Mouse (Mus musculus) left cerebral cortex, postnatal 4 days (tissue): ENCODE data around the gene Atr. TPM values are rescaled to one million over a fixed set of nuclear protein-coding genes. Genes with fewer than 3 reads are reported as not detected.
"Not testable (repeated sequence)": the region's sequence is repeated elsewhere in the genome, so short reads cannot be mapped to it uniquely, and the experiment has no call there.

Experiments
- DNase-seq: peaks from one replicate; pipeline ENCODE4 v3.0.0-alpha.2; 2022
- intact Hi-C: fragments of 180-260 bp; cut with DNase I; formaldehyde crosslinking; loops from one replicate; pipeline ENCODE4 v1.15.1; 2025
- total RNA-seq, 2 experiments: library from RNA; stranded (reverse); gene quantifications; 2 replicates each; pipeline ENCODE4 v1.2.3; 2021

The Atr gene
- total RNA-seq, 2 experiments from 2014 or later = 19.0 to 19.3 TPM

- DNase-seq = no peak
- intact Hi-C loops = no loop called here
Measured at GRCm38 (mm10) chr9:95897392-95897791, 40.0 kb downstream of the Atr start.

- DNase-seq = no peak
- intact Hi-C loops = no loop called here
Measured at GRCm38 (mm10) chr9:95932855-95933254, 75.5 kb downstream of the Atr start.

DNA sequence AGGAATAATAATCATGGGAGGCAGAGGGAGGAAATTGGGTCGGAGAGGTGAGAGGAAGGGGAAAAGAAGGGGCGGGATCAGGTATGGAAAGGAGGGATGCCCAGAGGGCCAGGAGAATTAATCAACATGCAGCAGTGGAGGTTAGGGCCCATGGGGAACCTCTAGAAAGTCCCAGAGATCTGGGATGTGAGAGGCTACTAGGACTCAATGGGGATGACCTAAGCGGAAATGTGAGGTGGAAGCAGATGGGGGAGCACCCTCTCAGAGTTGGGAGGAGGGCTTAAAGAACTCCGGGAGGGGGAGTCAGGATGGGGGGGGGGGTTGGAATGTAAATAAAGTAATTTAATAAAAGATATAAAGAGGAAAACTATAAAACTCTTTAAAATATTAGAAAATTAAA, 96.3 kb downstream of the Atr start:
- intact Hi-C loops = no loop called here
- no peak for DNase-seq

- intact Hi-C loops = no loop called here
- DNase-seq = peak; percentile 37
Measured at GRCm38 (mm10) chr9:95954226-95954584, 96.8 kb downstream of the Atr start.

DNA sequence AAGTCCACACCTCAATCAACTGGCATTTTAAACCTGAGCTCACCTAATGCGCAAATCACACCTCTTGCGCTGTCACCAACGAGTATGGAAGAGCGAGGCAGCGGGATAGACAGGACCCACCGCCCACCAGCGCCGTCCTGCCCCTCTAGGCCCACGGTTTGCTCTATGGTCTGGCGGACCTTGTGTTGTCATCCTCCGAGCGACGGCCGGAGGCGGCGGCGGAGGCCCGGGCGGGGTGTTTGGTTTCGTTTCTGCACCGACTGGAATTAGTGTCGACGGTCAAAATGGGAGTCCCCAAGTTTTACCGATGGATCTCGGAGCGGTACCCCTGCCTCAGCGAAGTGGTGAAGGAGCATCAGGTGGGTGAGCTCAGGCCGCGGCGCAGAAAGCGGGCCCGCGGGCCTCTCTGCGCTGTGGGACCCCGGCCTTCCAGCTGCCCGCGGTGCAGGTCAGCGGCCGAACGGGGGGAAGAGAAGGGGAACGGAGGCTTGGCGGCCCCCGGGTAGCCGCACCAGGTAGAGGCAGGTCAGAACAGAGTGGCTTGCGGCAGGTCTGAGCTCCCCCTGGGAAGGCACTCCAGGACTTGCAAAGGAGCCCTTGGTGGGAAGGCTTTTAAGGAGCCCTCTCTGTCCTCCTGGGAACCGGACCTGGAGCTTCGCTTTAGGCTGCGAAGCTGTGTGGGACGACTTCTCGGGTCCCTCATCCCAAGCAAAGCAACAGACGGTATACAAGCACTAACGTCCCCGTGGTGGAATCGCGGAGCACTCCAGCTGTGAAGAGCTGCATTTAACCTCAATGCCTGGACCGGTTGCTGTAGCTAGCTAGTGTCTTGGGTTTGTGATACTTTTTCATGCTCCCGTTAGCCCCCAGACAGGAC, 97.4 kb downstream of the Atr start, which contains the start of gene Xrn1:
Gene Xrn1, plus strand, starts transcription at position 176 of the 877 bp plus-strand sequence.
- intact Hi-C loops = no loop called here

DNA sequence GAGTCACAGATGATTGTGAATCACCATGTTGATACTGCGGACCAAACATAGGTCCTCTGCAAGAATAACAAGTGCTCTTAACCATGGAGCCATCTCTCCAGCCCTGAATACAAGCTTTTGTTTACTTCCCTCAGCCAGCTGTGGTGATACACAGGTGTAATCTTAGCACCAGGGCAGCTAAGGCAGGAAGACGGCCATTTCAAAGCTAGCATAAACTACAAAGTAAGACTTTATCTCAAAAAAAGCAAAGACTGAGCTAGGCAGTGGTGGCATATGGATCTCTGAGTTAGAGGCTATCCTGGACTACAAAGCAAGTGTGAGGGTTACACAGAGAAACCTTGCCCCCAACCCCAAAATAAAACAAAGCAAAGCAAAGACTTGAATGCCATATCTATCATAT, 100.2 kb downstream of the Atr start:
- intact Hi-C loops = no loop called here
- DNase-seq = no peak

More for the DNA sequence above, 97.4 kb downstream of the Atr start, which contains the start of gene Xrn1:
- DNase-seq = peak; percentile 93

- intact Hi-C loops = no loop called here
Measured at GRCm38 (mm10) chr9:95958041-95958730, 100.8 kb downstream of the Atr start.

GRCm38 (mm10) chr9:95958731-95959105, 101.3 kb downstream of the Atr start:
- intact Hi-C loops, DNase-seq: not testable (repeated sequence)

More at GRCm38 (mm10) chr9:95958041-95958730, 100.8 kb downstream of the Atr start:
- no peak for DNase-seq

DNA sequence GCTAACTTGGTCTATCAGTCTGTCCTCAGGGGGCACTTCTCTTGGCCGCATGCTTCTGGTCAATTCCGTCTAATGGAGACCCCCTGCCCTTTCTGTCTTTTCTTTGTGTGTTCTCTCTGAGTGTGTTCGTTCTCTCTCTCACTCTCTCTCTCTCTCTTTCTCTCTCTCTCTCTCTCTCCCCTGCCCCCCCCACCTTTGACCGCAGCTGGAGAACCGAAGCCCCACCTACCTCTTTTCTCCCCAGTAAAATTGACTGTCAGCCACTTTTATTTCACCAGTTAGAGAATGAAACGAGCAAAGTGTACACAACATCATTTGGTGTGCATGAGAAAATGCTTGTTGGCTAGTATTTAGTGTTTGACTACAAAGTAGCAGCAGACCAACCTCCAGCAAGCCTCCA, 101.8 kb downstream of the Atr start:
- intact Hi-C loops = no loop called here
- no peak for DNase-seq

DNA sequence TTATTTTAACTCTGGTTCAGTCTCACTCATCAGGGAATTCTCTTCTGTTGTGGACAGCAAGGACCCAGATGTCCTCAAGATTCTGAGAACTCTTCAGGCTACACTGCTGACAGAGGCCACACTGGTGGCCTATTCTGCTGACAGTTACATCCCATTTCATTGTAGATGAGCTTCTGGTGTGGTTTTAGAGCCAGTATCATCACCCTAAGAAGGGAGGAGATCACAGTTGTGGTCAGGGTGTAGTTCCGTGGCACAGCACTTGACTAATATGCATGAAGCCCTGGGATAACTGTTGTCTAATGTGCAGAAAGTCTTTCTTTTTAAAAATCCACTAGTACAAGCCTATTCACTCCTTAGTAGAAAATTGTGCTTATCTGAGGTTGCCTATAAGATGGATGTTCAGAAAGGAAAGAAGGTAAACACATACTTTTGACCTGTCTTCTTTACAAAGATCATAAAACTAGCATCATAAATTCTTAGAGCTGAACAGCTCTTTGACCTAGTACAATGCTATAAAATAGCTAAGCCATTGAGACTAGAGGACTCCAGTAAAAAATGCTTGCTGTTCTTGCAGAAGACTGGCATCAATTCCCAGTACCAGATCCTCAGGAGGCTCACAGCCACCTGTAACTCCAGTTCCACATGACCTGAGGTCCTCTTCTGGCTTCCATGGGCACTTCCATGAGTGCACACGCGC, 102.5 kb downstream of the Atr start:
- intact Hi-C loops = no loop called here
- no peak for DNase-seq

DNA sequence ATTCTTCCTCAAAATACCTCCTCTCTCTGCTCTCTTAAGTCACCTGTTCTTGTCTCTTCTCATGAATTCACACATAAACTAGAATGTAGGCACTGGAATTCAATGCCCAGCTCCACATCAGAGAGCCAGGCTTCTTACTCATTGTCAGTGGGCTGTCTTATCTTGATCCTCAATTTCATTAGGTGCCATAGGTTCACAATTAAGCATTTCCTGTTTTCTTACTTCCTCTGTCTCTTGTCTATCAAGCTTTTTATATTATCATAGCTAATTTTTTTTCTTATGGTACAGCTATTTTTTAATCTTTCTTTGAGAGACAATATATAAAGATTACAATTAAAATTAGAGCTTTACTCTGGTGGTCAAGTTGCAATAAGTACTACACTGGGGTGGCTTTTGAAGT, 103.7 kb downstream of the Atr start:
- intact Hi-C loops = no loop called here
- DNase-seq = no peak

- intact Hi-C loops = no loop called here
- no peak for DNase-seq
Measured at GRCm38 (mm10) chr9:95964037-95964436, 106.6 kb downstream of the Atr start.

DNA sequence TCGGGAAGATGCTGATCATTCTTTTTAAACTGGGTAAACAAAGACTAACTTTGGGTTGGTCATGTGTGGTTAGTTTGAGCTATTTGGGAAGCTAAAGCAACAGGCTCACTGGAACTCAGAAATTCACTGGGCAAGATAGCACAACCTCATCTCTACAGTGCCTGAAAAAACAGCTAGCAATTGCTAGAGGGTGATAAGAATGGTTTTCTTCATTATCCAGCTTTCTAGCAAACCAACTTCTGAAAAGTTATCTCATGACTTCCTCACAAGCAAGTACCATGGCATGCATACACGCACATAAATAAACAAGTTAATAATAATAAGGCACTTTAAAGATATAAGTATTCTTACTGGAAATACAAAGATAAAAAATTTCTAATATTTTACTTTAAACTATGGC, 120.9 kb downstream of the Atr start:
- intact Hi-C loops = loop anchor here (10.0 kb wide), 2 partner anchors 47 to 103 kb away; no protein-coding TSS in a partner anchor

GRCm38 (mm10) chr9:95979896-95980295, 122.5 kb downstream of the Atr start:
- DNase-seq = no peak
- intact Hi-C loops = loop anchor here (10.0 kb wide), 2 partner anchors 45 to 105 kb away; no protein-coding TSS in a partner anchor

More for the DNA sequence above, 120.9 kb downstream of the Atr start:
- no peak for DNase-seq

- intact Hi-C loops = no loop called here
Measured at GRCm38 (mm10) chr9:95992255-95992654, 134.9 kb downstream of the Atr start.

More at GRCm38 (mm10) chr9:95992255-95992654, 134.9 kb downstream of the Atr start:
- no peak for DNase-seq

Other genes starting within 250 kb of the Atr start
- gene Pcolce2, start 220.0 kb upstream of the Atr start, total RNA-seq = 1 to 10 TPM in 1 of 2 experiments, under 1 TPM in 1; 0.62 to 1.3 TPM
- gene Trpc1, start 107.2 kb upstream of the Atr start, total RNA-seq = 10 to 100 TPM; 33.7 to 35.9 TPM
- gene Pls1, start 12.3 kb upstream of the Atr start, total RNA-seq = 1 to 10 TPM; 2.9 to 3.4 TPM
- gene Xrn1, start 97.2 kb downstream of the Atr start, total RNA-seq = 10 to 100 TPM; 34.1 to 37.5 TPM